Mouse (Mus musculus) gastrocnemius, adult 18-20 months (tissue): ENCODE data around the gene Slc35f6. TPM values are rescaled to one million over a fixed set of nuclear protein-coding genes. Genes with fewer than 3 reads are reported as not detected.
"Not testable (repeated sequence)": the region's sequence is repeated elsewhere in the genome, so short reads cannot be mapped to it uniquely, and the experiment has no call there.

ENCODE experiments used
- DNase-seq: peaks from one replicate; pipeline ENCODE4 v3.0.0; 2021; ENCODE audit warnings: low spot score
- microRNA-seq: library from miRNA; unstranded; fragments of <30 nt; microRNA quantifications from one replicate; pipeline ENCODE4 v1.2.0, GENCODE M21; 2021
- total RNA-seq, 2 experiments: library from RNA; stranded (reverse); gene quantifications; 2 replicates each; pipeline ENCODE4 v1.2.3; 2021

The Slc35f6 gene
- total RNA-seq, 2 experiments from 2014 or later = 11.3 to 11.9 TPM

GRCm38 (mm10) chr5:30700361-30701000, 52.7 kb downstream of the Slc35f6 start:
- no peak for DNase-seq

- DNase-seq = not testable (repeated sequence)
These were observed 53.6 kb downstream of the Slc35f6 start for GRCm38 (mm10) chr5:30701373-30701772.

GRCm38 (mm10) chr5:30701866-30702265, 54.1 kb downstream of the Slc35f6 start:
- no peak for DNase-seq

Small RNAs within 50 kb of the gene (microRNA-seq; reads per million reads assigned to microRNA genes)
- gene Mir5625 = not detected

Other genes starting within 250 kb of the Slc35f6 start
- under 1 TPM; 0.07 to 0.19 TPM for gene Otof, start 186.0 kb upstream of the Slc35f6 start, total RNA-seq
- gene 1700001C02Rik, start 181.9 kb upstream of the Slc35f6 start, total RNA-seq = not detected
- gene Cib4, start 102.1 kb upstream of the Slc35f6 start, total RNA-seq = not detected
- gene Kcnk3, start 59.8 kb upstream of the Slc35f6 start, total RNA-seq = under 1 TPM; 0.18 to 0.59 TPM
- 1 to 10 TPM in 1 of 2 experiments, under 1 TPM in 1; 0.96 to 2.5 TPM for gene Cenpa, start 18.8 kb downstream of the Slc35f6 start, total RNA-seq
- 1 to 10 TPM in 1 of 2 experiments, under 1 TPM in 1; 0.62 to 1.3 TPM for gene Dpysl5, start 63.6 kb downstream of the Slc35f6 start, total RNA-seq
- gene Mapre3, start 166.7 kb downstream of the Slc35f6 start, total RNA-seq = 10 to 100 TPM; 90.8 to 91.0 TPM
- 10 to 100 TPM; 28.8 to 29.7 TPM for gene Tmem214, start 220.1 kb downstream of the Slc35f6 start, total RNA-seq
- gene Agbl5, start 240.8 kb downstream of the Slc35f6 start, total RNA-seq = 1 to 10 TPM; 2.1 to 3.4 TPM